Mouse (Mus musculus) cerebellum, adult 11-12 months (tissue): ENCODE data around the gene Dsn1.

Experiments used
- DNase-seq: peaks from one replicate; pipeline ENCODE4 v3.0.0; 2022

Gene Dsn1

DNA sequence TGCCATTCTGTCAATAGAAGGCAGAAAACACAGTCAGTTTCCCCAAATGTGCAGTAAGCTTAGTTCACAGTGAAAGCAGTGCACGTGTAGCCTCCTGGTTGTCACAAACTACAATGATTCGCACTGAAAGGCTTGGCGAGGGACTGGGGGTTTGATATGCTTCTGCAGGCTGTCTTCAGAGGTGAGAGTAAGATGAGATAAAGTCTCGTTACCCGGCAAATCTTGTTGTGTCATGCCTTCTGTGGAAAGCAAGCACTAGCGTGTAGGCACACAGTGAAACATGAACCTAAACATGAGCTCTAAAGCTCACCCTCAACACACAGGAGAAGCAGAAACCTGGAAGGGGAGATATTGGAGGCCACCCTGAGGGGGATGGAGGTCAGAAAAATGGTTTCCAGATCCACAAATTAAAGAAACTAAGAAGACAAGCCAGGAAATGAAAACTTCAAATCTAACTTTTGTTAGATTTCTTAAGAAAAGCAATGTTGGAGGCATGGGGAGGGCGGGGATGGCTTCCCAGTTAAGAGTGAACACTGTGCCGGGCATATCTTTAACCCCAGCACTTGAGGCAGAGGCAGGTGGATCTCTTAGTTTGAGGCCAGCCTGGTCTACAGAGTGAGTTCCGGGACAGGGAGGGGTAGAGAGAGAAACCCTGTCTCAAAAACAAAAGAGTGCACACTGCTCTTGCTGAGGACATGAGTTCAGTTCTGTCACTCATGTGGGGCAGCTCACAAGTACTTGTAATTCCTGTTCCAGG is 48.3 kb downstream of the Dsn1 start:
- DNase-seq, result no peak

DNA sequence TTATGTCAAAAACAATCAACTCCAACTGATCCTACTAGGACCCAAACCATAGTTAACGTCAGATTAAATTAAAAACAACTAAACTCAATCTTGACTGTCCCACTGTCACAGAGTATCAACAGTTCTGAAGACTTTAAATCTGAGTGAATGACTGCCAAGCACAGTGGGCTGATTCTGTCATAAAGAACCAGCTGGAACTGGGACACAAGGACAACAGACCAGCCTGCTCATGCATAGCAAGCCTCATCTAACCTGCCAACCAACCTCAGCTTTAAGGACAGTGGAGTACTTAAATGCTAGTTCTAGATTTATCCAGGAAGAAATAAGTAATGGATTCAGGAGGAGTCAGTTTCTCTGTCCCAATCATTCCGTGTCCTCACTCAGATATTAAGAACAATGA is 49.9 kb downstream of the Dsn1 start:
- no peak for DNase-seq

DNA sequence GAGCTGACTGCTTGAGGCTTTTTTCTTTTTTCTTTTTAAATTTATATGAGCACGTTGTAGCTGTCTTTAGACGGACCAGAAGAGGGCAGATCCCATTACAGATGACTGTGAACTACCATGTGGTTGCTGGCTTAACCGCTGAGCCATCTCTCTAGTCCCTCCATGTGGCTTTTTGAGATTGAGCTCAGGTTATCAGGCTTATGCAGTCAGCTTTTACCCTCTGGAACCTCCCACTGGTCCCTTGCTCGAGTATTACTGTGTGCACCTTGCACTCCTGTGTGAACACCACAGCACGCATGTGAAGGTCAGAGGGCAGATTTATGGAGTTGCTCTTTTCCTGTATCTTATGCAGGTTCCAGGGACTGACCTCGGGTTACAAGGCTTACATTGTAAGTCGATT is 50.6 kb downstream of the Dsn1 start:
- DNase-seq, result no peak

DNA sequence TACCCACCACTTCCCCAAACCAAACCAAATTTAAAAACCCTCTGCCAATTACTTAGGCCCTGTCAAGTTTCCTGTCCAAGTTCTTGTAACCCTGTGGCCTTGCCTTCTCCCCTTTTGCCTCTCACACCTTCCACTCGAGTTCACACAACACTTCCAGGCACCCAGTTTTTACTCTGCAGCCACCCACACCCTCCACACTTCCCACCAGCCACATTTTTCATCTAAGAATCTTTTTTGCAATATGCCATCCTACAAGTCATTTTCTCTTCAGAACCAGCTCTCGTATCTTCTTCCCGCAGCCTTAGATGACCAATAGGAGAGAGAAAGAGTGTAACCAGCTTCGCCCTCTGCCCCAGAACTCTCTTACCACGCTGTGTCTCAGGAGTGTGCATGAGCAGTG is 52.5 kb downstream of the Dsn1 start:
- no peak for DNase-seq

DNA sequence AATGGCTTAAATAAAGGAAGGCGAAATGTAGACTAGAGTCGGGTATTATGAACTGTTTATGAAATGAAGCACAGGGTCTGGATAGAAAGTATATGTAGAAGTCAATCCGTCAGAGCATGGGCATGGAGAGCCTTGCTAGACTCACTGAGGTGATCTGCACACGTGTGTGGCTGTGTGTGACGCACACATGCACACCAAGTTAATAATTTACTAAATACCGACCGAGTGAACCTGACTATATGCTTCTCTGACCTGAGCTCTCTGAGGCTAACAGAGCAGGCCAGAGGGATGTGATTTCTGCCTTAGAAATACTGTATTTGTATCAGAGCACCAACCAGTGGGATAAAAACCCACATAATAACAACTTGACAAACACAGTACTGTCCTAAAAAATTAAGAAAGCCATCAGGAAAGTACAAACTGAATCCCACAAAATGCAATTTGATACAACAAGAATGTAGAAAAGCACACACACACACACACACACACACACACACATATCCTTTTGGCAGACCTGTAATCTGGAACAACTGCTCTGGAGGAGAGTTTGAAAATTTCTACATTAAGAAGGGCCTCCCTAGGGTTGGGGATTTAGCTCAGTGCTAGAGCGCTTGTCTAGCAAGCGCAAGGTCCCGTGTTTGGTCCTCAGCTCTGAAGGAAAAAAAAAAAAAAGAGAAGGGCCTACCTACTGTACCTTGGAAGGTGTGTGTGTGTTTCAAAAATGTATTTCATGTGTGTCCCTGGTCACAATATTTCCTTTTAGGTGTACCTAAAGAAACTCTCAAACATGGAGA is 55.5 kb downstream of the Dsn1 start:
- DNase-seq, result no peak

DNA sequence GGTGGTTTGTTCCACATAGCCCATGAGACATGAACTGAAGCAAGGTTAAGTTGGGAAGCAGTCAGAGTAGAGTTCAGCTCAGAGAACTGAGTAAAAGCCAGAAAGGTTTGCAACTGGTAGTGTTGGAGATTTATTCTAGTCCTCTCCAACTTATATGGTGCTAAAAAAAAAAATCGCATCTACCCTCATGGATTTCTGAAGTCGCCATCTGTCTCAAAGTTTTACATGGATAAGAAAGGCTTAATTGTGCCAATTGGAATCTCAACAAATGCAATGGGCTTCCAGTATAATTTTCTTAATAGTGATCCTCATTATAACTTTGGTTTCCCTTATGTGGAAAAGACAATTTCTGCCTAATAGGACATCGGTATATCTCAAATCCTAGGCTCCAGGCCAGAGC is 56.1 kb downstream of the Dsn1 start:
- DNase-seq, result no peak
